Mouse (Mus musculus) liver, embryonic 15.5 days (tissue): Measurements from ENCODE around the gene Arl5a. TPM values are rescaled to one million over a fixed set of nuclear protein-coding genes. Genes with fewer than 3 reads are reported as not detected.
A peak's percentile ranks its signal among the peaks of the same experiment; 100 is the strongest.

Experiments
- ATAC-seq: fragments of 200-750 bp; cut with Nextera tagmentation; 2 replicates; pipeline ENCODE4 v1.8.0; 2017; ENCODE audit warnings: moderate number of reproducible peaks, mild to moderate bottlenecking, moderate library complexity; ENCODE audit not compliant: insufficient read depth
- H3K27ac ChIP-seq: fragments of 300-500 bp; sonication (generic); replicated peaks from 2 replicates; pipeline ENCODE4 v1.5.1; 2015; ENCODE audit warnings: mild to moderate bottlenecking, inconsistent platforms
- H3K27me3 ChIP-seq: fragments of 300-500 bp; sonication (generic); 2 replicates; pipeline ENCODE4 v1.6.1; 2015; ENCODE audit warnings: mild to moderate bottlenecking, inconsistent platforms
- H3K36me3 ChIP-seq: fragments of 300-500 bp; sonication (generic); replicated peaks from 2 replicates; pipeline ENCODE4 v1.6.1; 2015; ENCODE audit warnings: moderate library complexity, mild to moderate bottlenecking, inconsistent platforms
- H3K4me1 ChIP-seq: fragments of 300-500 bp; sonication (generic); replicated peaks from 2 replicates; pipeline ENCODE4 v1.6.1; 2015; ENCODE audit warnings: inconsistent platforms
- H3K4me2 ChIP-seq: fragments of 300-500 bp; sonication (generic); 2 replicates; pipeline ENCODE4 v1.6.1; 2015; ENCODE audit warnings: moderate library complexity, mild to moderate bottlenecking, inconsistent platforms
- H3K4me3 ChIP-seq: fragments of 300-500 bp; sonication (generic); replicated peaks from 2 replicates; pipeline ENCODE4 v1.5.1; 2015; ENCODE audit warnings: mild to moderate bottlenecking, inconsistent platforms
- H3K9ac ChIP-seq: fragments of 300-500 bp; sonication (generic); 2 replicates; pipeline ENCODE4 v1.6.1; 2015; ENCODE audit warnings: moderate library complexity, mild to moderate bottlenecking, inconsistent platforms
- H3K9me3 ChIP-seq: fragments of 300-500 bp; sonication (generic); replicated peaks from 2 replicates; pipeline ENCODE4 v1.6.1; 2016; ENCODE audit warnings: inconsistent platforms
- WGBS: fragments of 180-500 bp; shearing (Covaris S2); methylation state at CpG from one replicate; pipeline ENCODE4 v1.1.7; 2015; ENCODE audit warnings: mixed read lengths; ENCODE audit not compliant: insufficient replicate concordance; 5-methylcytosine and 5-hydroxymethylcytosine counted together
- polyA plus RNA-seq: library from polyadenylated mRNA; unstranded; fragments of >200 nt; fragmentation: Nextera tagmentation; extraction: Ambion mirVana; gene quantifications from 2 replicates; pipeline ENCODE4 v1.2.1, GENCODE M21; 2015

Arl5a gene
- polyA plus RNA-seq, 1 experiment from 2014 or later, result 23.6 TPM

- Histone ChIP-seq H3K4me3 (no peak overlapping the region), H3K27me3 (no peaks in the 10 kb centered on the region), H3K9me3 (no peaks in the 10 kb centered on the region), H3K4me2 (peak overlapping the region; percentile 89), H3K36me3 (peaks cover 7% of the 10 kb centered on the region; the same call in 1 of the 2 replicates), H3K4me1 (peaks cover 66% of the 10 kb centered on the region), H3K9ac (peak overlapping the region; percentile 19; the same call in 1 of the 2 replicates), H3K27ac (peak overlapping the region; percentile 35)
- ATAC-seq, result no peak
- WGBS, result 35% methylated on average over 6 of the region's 6 CpGs
These were observed 3.5 kb downstream of the Arl5a start for GRCm38 (mm10) chr2:52421197-52421596.

GRCm38 (mm10) chr2:52420001-52420710 is 4.5 kb downstream of the Arl5a start:
- Histone ChIP-seq H3K4me2 (peak overlapping the region; percentile 89), H3K27ac (0 out of 2 replicates have a peak overlapping the region, but pooled peaks have one; percentile 49), H3K4me3 (no peak overlapping the region), H3K9ac (no peak overlapping the region), H3K9me3 (no peaks in the 10 kb centered on the region), H3K36me3 (peaks cover 17% of the 10 kb centered on the region), H3K4me1 (peaks cover 56% of the 10 kb centered on the region), H3K27me3 (no peaks in the 10 kb centered on the region)
- ATAC-seq, result no peak
- WGBS, result 80% methylated on average over 7 of the region's 7 CpGs

- Histone ChIP-seq H3K36me3 (peaks cover 18% of the 10 kb centered on the region), H3K27me3 (no peaks in the 10 kb centered on the region), H3K4me3 (no peak overlapping the region), H3K27ac (peak overlapping the region; percentile 30; the same call in 1 of the 2 replicates), H3K4me2 (no peak overlapping the region; the same call in 1 of the 2 replicates), H3K9me3 (no peaks in the 10 kb centered on the region), H3K4me1 (peaks cover 56% of the 10 kb centered on the region), H3K9ac (no peak overlapping the region)
- ATAC-seq, result no peak
- 57% methylated on average over 6 of the region's 6 CpGs for WGBS
These were observed 5.4 kb downstream of the Arl5a start for GRCm38 (mm10) chr2:52419295-52419694.

- WGBS, result 90% methylated on average over 5 of the region's 5 CpGs
- peaks cover 71% of the 10 kb centered on the region for H3K36me3 ChIP-seq
These were observed 12.1 kb downstream of the Arl5a start for GRCm38 (mm10) chr2:52412524-52413037.

GRCm38 (mm10) chr2:52406480-52406879 is 18.2 kb downstream of the Arl5a start:
- 64% methylated on average over 1 of the region's 1 CpGs for WGBS
- no peak overlapping the region for H3K9ac ChIP-seq

More at GRCm38 (mm10) chr2:52412524-52413037, 12.1 kb downstream of the Arl5a start:
- Histone ChIP-seq H3K9ac (no peak overlapping the region), H3K27ac (no peak overlapping the region), H3K4me3 (no peak overlapping the region), H3K4me1 (peaks cover 5% of the 10 kb centered on the region; the same call in 1 of the 2 replicates), H3K27me3 (no peaks in the 10 kb centered on the region), H3K9me3 (peaks cover 17% of the 10 kb centered on the region; the same call in 1 of the 2 replicates), H3K4me2 (no peak overlapping the region)
- no peak for ATAC-seq

DNA sequence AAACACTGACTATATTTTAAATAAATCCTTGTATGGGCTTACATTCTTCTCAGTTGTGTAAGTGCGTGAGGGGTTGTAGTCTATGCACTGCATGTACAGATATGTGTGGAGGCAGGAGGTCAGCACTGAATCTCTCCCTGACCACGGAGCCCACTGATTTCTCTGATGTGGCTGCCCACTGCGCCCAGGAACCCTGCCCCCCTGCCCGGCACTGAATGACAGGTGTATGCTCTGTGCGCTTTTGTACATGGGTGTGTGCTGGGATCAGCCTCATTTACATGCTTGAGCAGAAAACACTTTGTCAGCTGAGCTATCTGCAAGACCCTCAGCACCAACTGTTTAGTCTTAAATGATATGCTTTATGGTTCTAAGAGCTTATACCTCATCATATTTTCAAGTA is 19.5 kb downstream of the Arl5a start:
- ATAC-seq, result no peak
- Histone ChIP-seq H3K4me1 (no peaks in the 10 kb centered on the region), H3K9ac (no peak overlapping the region), H3K27me3 (no peaks in the 10 kb centered on the region), H3K4me2 (no peak overlapping the region), H3K4me3 (no peak overlapping the region), H3K27ac (no peak overlapping the region), H3K9me3 (peaks cover 8% of the 10 kb centered on the region; the same call in 1 of the 2 replicates), H3K36me3 (peaks cover 78% of the 10 kb centered on the region)
- WGBS, result 84% methylated on average over 5 of the region's 5 CpGs

More at GRCm38 (mm10) chr2:52406480-52406879, 18.2 kb downstream of the Arl5a start:
- Histone ChIP-seq H3K4me1 (no peaks in the 10 kb centered on the region), H3K9me3 (peaks cover 17% of the 10 kb centered on the region; the same call in 1 of the 2 replicates), H3K27ac (no peak overlapping the region), H3K27me3 (no peaks in the 10 kb centered on the region), H3K36me3 (peaks cover 83% of the 10 kb centered on the region), H3K4me2 (no peak overlapping the region), H3K4me3 (no peak overlapping the region)
- ATAC-seq, result no peak

- H3K27me3 ChIP-seq, result no peaks in the 10 kb centered on the region
- 71% methylated on average over 5 of the region's 5 CpGs for WGBS
- H3K27ac ChIP-seq, result no peak overlapping the region
- H3K4me1 ChIP-seq, result no peaks in the 10 kb centered on the region; the same call in 1 of the 2 replicates
- H3K9ac ChIP-seq, result no peak overlapping the region
- no peak overlapping the region for H3K4me3 ChIP-seq
- H3K36me3 ChIP-seq, result peaks cover 6% of the 10 kb centered on the region; the same call in 1 of the 2 replicates
- ATAC-seq, result no peak
- no peaks in the 10 kb centered on the region for H3K9me3 ChIP-seq
- no peak overlapping the region for H3K4me2 ChIP-seq
These were observed 30.2 kb downstream of the Arl5a start for GRCm38 (mm10) chr2:52394529-52394928.

DNA sequence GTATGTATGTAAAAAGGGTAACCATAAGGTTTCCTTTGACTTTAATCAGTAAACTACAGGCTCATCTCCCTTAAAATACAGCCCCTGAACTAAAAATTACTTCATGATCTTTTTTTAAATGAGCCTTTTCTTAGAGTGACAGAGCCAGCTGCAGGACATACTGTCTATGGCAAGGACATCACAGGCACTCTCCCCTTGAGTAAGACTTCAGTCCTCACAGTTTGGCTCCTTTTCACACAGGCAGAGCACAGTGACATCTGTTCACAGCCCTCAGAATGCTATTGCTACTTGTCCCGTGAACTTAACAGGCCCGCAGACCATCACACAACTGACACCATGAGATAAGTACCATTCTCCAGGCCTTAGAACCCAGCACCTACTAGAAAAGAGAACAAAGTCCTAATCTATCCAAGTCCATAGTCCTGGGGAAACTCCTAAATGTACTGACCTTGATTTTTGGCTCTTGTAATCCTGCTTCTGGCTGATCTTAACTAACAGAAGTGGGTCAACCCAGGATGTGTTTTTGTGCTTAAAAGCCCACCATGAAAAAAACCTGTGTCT is 34.2 kb downstream of the Arl5a start:
- no peak for ATAC-seq
- no peaks in the 10 kb centered on the region for H3K9me3 ChIP-seq
- no peak overlapping the region for H3K9ac ChIP-seq
- WGBS, result 32% methylated on average over 2 of the region's 2 CpGs
- no peak overlapping the region for H3K4me2 ChIP-seq
- H3K4me3 ChIP-seq, result no peak overlapping the region
- peaks cover 5% of the 10 kb centered on the region; the same call in 1 of the 2 replicates for H3K4me1 ChIP-seq
- H3K36me3 ChIP-seq, result no peaks in the 10 kb centered on the region
- no peaks in the 10 kb centered on the region for H3K27me3 ChIP-seq
- no peak overlapping the region for H3K27ac ChIP-seq

GRCm38 (mm10) chr2:52389975-52390374 is 34.7 kb downstream of the Arl5a start:
- Histone ChIP-seq H3K4me3 (no peak overlapping the region), H3K27ac (no peak overlapping the region), H3K36me3 (no peaks in the 10 kb centered on the region), H3K4me1 (peaks cover 5% of the 10 kb centered on the region; the same call in 1 of the 2 replicates), H3K9me3 (no peaks in the 10 kb centered on the region), H3K4me2 (no peak overlapping the region), H3K27me3 (no peaks in the 10 kb centered on the region), H3K9ac (no peak overlapping the region)
- ATAC-seq, result no peak
- WGBS, result 61% methylated on average over 3 of the region's 3 CpGs

GRCm38 (mm10) chr2:52386451-52386850 is 38.2 kb downstream of the Arl5a start:
- 50% methylated on average over 6 of the region's 6 CpGs for WGBS
- Histone ChIP-seq H3K4me2 (no peak overlapping the region), H3K36me3 (no peaks in the 10 kb centered on the region)

GRCm38 (mm10) chr2:52386037-52386436 is 38.7 kb downstream of the Arl5a start:
- Histone ChIP-seq H3K4me3 (no peak overlapping the region), H3K27ac (no peak overlapping the region), H3K27me3 (no peaks in the 10 kb centered on the region), H3K9me3 (no peaks in the 10 kb centered on the region), H3K9ac (no peak overlapping the region), H3K4me2 (no peak overlapping the region), H3K36me3 (no peaks in the 10 kb centered on the region), H3K4me1 (0 out of 2 replicates have a peak, but pooled peaks cover 5% of the 10 kb centered on the region)
- WGBS, result 27% methylated on average over 7 of the region's 7 CpGs
- no peak for ATAC-seq

More at GRCm38 (mm10) chr2:52386451-52386850, 38.2 kb downstream of the Arl5a start:
- Histone ChIP-seq H3K9ac (no peak overlapping the region), H3K27me3 (no peaks in the 10 kb centered on the region), H3K4me1 (0 out of 2 replicates have a peak, but pooled peaks cover 5% of the 10 kb centered on the region), H3K27ac (no peak overlapping the region), H3K9me3 (no peaks in the 10 kb centered on the region), H3K4me3 (no peak overlapping the region)
- ATAC-seq, result no peak
